Comparison of ENCODE assay signal across 12 mouse cellular contexts in the genomic region with DNA sequence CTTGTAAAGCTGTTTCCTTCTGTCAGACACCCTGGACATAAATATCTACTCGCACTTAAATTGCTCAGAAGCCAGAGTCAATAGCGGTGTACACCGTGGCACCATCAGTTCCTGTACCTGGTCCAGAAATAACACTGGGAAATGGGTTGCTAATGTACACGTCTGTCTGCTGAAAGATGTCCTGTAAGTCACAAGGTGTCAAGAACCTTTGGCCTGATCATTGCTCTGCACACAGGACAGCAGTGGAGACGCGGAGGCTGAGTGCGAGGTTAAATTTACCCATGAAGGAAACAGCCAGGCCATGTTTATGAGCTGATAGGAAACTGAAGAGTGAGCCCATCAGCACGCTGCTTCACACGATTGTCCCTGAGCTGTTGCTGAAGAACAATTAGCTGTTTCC. TPM values are rescaled to one million over a fixed set of nuclear protein-coding genes. Genes with fewer than 3 reads are reported as not detected.
DNase-seq lines count a peak whose midpoint lies in the region; ATAC-seq lines count a peak whose summit lies in the region.
"Had no signal": no experiment of that assay in that cellular context is flagged by ENCODE, and none has a peak within 500 bp of the region (broad histone marks: within the 10 kb centered on the region; RNA-seq: fewer than 3 reads in every experiment).

No protein-coding gene starts in this region.

- peak; percentile 42 to 45 for DNase-seq in heart, adult 18-20 months
- DNase-seq in heart, postnatal 36 days, result no peak
- peak; percentile 26 to 41 for DNase-seq in kidney, postnatal 25 days
- DNase-seq in yolk sac, embryonic 10.5 days (ENCODE audit: low spot score), result peak; percentile 20
- DNase-seq in hindbrain, embryonic 14.5 days (ENCODE audit: low spot score), result no peak
- DNase-seq: B cell, adult 2 months; right cerebral cortex, adult 18-20 months had no signal

- no peaks in the 10 kb centered on the region for H3K27me3 ChIP-seq in megakaryocyte, embryonic 14.5 days (replicated peaks)
- H3K27me3 ChIP-seq in hindbrain, embryonic 14.5 days (ENCODE audit: control insufficient read depth, insufficient read depth, low read length), result no peaks in the 10 kb centered on the region
- H3K27me3 ChIP-seq in midbrain, embryonic 16.5 days (ENCODE audit: control insufficient read depth, insufficient read depth, low read depth, low read length), result no peaks in the 10 kb centered on the region
- H3K27me3 ChIP-seq: midbrain, embryonic 12.5 days had no signal

- whole genome bisulfite sequencing in hindbrain, embryonic 14.5 days, result 88% methylated on average over 9 of the region's 9 CpGs
- WGBS in midbrain, embryonic 16.5 days, result 94% methylated on average over 9 of the region's 9 CpGs

- no peak for ATAC-seq in megakaryocyte, adult 5-6 weeks (ENCODE audit: poor library complexity, severe bottlenecking)
- no peak for ATAC-seq in hindbrain, embryonic 14.5 days (ENCODE audit: low FRiP score)
- ATAC-seq in midbrain, embryonic 16.5 days, result no peak
- ATAC-seq: hindbrain, embryonic 16.5 days had no signal

- peaks cover 81% of the 10 kb centered on the region for H3K36me3 ChIP-seq in megakaryocyte, embryonic 14.5 days (replicated peaks; ENCODE audit: low read length)
- H3K36me3 ChIP-seq in hindbrain, embryonic 14.5 days (replicated peaks; ENCODE audit: control insufficient read depth, insufficient read depth), result no peaks in the 10 kb centered on the region; the same call in 1 of the 2 replicates
- no peaks in the 10 kb centered on the region for H3K36me3 ChIP-seq in midbrain, embryonic 16.5 days (ENCODE audit: control insufficient read depth, insufficient read depth, low read length)
- H3K36me3 ChIP-seq: midbrain, embryonic 12.5 days had no signal

- no peak overlapping the region for H3K9ac ChIP-seq in hindbrain, embryonic 14.5 days
- H3K9ac ChIP-seq in midbrain, embryonic 16.5 days (ENCODE audit: low read depth, low read length), result no peak overlapping the region
- H3K9ac ChIP-seq: midbrain, embryonic 12.5 days had no signal

- no peak overlapping the region for H3K4me2 ChIP-seq in hindbrain, embryonic 14.5 days (replicated peaks)
- H3K4me2 ChIP-seq in midbrain, embryonic 16.5 days (ENCODE audit: low read length), result no peak overlapping the region
- H3K4me2 ChIP-seq: midbrain, embryonic 12.5 days had no signal

- H3K9me3 ChIP-seq in megakaryocyte, embryonic 14.5 days, result no peaks in the 10 kb centered on the region
- no peaks in the 10 kb centered on the region for H3K9me3 ChIP-seq in hindbrain, embryonic 14.5 days (ENCODE audit: control insufficient read depth, low read length)
- H3K9me3 ChIP-seq in midbrain, embryonic 16.5 days (replicated peaks; ENCODE audit: control insufficient read depth, low read length, poor library complexity, severe bottlenecking), result no peaks in the 10 kb centered on the region
- H3K9me3 ChIP-seq: midbrain, embryonic 12.5 days had no signal

- intact Hi-C loops in heart, postnatal 36 days (cut with DNase I), result no loop called here

- H3K27ac ChIP-seq in hindbrain, embryonic 14.5 days, result no peak overlapping the region
- no peak overlapping the region for H3K27ac ChIP-seq in midbrain, embryonic 16.5 days (ENCODE audit: low read length)
- H3K27ac ChIP-seq: midbrain, embryonic 12.5 days had no signal

- H3K4me3 ChIP-seq in megakaryocyte, embryonic 14.5 days (replicated peaks), result peak overlapping the region; percentile 79
- H3K4me3 ChIP-seq in hindbrain, embryonic 14.5 days (replicated peaks; ENCODE audit: low read length), result no peak overlapping the region
- no peak overlapping the region for H3K4me3 ChIP-seq in midbrain, embryonic 16.5 days (ENCODE audit: low read depth, low read length)
- H3K4me3 ChIP-seq: midbrain, embryonic 12.5 days had no signal

- peaks cover 55% of the 10 kb centered on the region for H3K4me1 ChIP-seq in megakaryocyte, embryonic 14.5 days
- no peaks in the 10 kb centered on the region for H3K4me1 ChIP-seq in hindbrain, embryonic 14.5 days (replicated peaks; ENCODE audit: control insufficient read depth, insufficient read depth, low read length)
- H3K4me1 ChIP-seq in midbrain, embryonic 16.5 days (ENCODE audit: control insufficient read depth, insufficient read depth, low read length), result no peaks in the 10 kb centered on the region

RNA-seq across cellular contexts. Expression of gene Rb1, which starts 21.7 kb away (rescaled TPM):
- total RNA-seq in heart, adult 18-20 months (2021), result 10 to 100 TPM; 17.9 to 23.6 TPM
- total RNA-seq in heart, postnatal 36 days (2021), result 10 to 100 TPM; 20.9 to 22.2 TPM
- 3.0 and 6.4 TPM in 2 replicates for polyA plus RNA-seq in megakaryocyte, embryonic 14.5 days (2012; ENCODE audit: insufficient read depth, low replicate concordance)
- total RNA-seq in megakaryocyte, adult 5-6 weeks (2015), result 108 and 126 TPM in 2 replicates
- total RNA-seq in megakaryocyte, adult 5-6 weeks (2017), result 43.9 and 56.8 TPM in 2 replicates
- 29.2 and 32.2 TPM in 2 replicates for polyA plus RNA-seq in hindbrain, embryonic 14.5 days (2014; fragmentation: Nextera tagmentation; extraction: Ambion mirVana)
- 20.4 and 20.6 TPM in 2 replicates for polyA plus RNA-seq in midbrain, embryonic 16.5 days (2015; fragmentation: Nextera tagmentation; extraction: Ambion mirVana)

RNA-seq across cellular contexts. Expression of gene Itm2b, which starts 37.8 kb away (rescaled TPM):
- total RNA-seq in heart, adult 18-20 months (2021), result 100 to 1,000 TPM; 736 to 802 TPM
- 100 to 1,000 TPM; 753 to 767 TPM for total RNA-seq in heart, postnatal 36 days (2021)
- polyA plus RNA-seq in megakaryocyte, embryonic 14.5 days (2012; ENCODE audit: insufficient read depth, low replicate concordance), result 493 and 564 TPM in 2 replicates
- 2,082 and 2,200 TPM in 2 replicates for total RNA-seq in megakaryocyte, adult 5-6 weeks (2015)
- total RNA-seq in megakaryocyte, adult 5-6 weeks (2017), result 1,839 and 1,925 TPM in 2 replicates
- polyA plus RNA-seq in hindbrain, embryonic 14.5 days (2014; fragmentation: Nextera tagmentation; extraction: Ambion mirVana), result 761 and 787 TPM in 2 replicates
- 627 and 698 TPM in 2 replicates for polyA plus RNA-seq in midbrain, embryonic 16.5 days (2015; fragmentation: Nextera tagmentation; extraction: Ambion mirVana)

Comparison
In these comparisons a context has a peak if more than half of its experiments do, and no peak if none do; other contexts are left out.
1. DNase-seq: peak in heart, adult 18-20 months (2 of 2), kidney, postnatal 25 days (2 of 2) and yolk sac, embryonic 10.5 days (single experiment); none in heart, postnatal 36 days (0 of 2) and hindbrain, embryonic 14.5 days (single experiment).